Mouse (Mus musculus) ES-Bruce4 (cell line): ENCODE measurements around the gene Ung.

Experiments used
- CTCF ChIP-seq: IDR thresholded peaks from one replicate; pipeline ENCODE4 v1.8.1; 2011; ENCODE audit warnings: low read depth, low read length
- EP300 ChIP-seq: IDR thresholded peaks from 2 replicates; pipeline ENCODE4 v1.6.1; 2011; ENCODE audit warnings: low read depth, low read length; ENCODE audit not compliant: insufficient read depth
- POLR2A ChIP-seq: IDR thresholded peaks from one replicate; pipeline ENCODE4 v1.8.1; 2011; ENCODE audit warnings: low read length; ENCODE audit not compliant: insufficient read depth

GRCm38 (mm10) chr5:114130211-114130605, at the start of gene Ung:
- no peak for TF ChIP-seq CTCF
- TF ChIP-seq POLR2A = peak; percentile 33
- no peak for TF ChIP-seq EP300
